Mouse (Mus musculus) liver, embryonic 16.5 days (tissue): ENCODE data around the gene Plekhg1. TPM values are rescaled to one million over a fixed set of nuclear protein-coding genes. Genes with fewer than 3 reads are reported as not detected.

Experiments used
- ATAC-seq: fragments of 200-750 bp; cut with Nextera tagmentation; 2 replicates; pipeline ENCODE4 v1.8.0; 2017; ENCODE audit warnings: low read depth, mild to moderate bottlenecking, moderate number of reproducible peaks, moderate library complexity
- H3K27ac ChIP-seq: fragments of 300-500 bp; sonication (generic); 2 replicates; pipeline ENCODE4 v1.5.1; 2014; ENCODE audit warnings: mild to moderate bottlenecking, low read length
- H3K27me3 ChIP-seq: fragments of 300-500 bp; sonication (generic); 2 replicates; pipeline ENCODE4 v1.6.1; 2014; ENCODE audit warnings: low read depth, low read length, mixed read lengths; ENCODE audit not compliant: control insufficient read depth, insufficient read depth
- H3K36me3 ChIP-seq: fragments of 300-500 bp; sonication (generic); 2 replicates; pipeline ENCODE4 v1.6.1; 2014; ENCODE audit warnings: mild to moderate bottlenecking; ENCODE audit not compliant: control insufficient read depth, insufficient read depth
- H3K4me1 ChIP-seq: fragments of 300-500 bp; sonication (generic); 2 replicates; pipeline ENCODE4 v1.6.1; 2014; ENCODE audit warnings: low read depth, low read length, mixed read lengths; ENCODE audit not compliant: control insufficient read depth
- H3K4me2 ChIP-seq: fragments of 300-500 bp; sonication (generic); 2 replicates; pipeline ENCODE4 v1.6.1; 2014; ENCODE audit warnings: low read depth, low read length, mixed read lengths
- H3K4me3 ChIP-seq: fragments of 300-500 bp; sonication (generic); 2 replicates; pipeline ENCODE4 v1.5.1; 2014; ENCODE audit warnings: low read depth, mild to moderate bottlenecking, low read length
- H3K9ac ChIP-seq: fragments of 300-500 bp; sonication (generic); 2 replicates; pipeline ENCODE4 v1.6.1; 2014; ENCODE audit warnings: low read depth, low read length
- H3K9me3 ChIP-seq: fragments of 300-500 bp; sonication (generic); replicated peaks from 2 replicates; pipeline ENCODE4 v1.6.1; 2016; ENCODE audit warnings: low read length; ENCODE audit not compliant: control insufficient read depth
- WGBS: fragments of 180-500 bp; shearing (Covaris S2); extraction: QIAGEN DNeasy Blood & Tissue Kit; methylation state at CpG from one replicate; pipeline ENCODE4 v1.1.7; 2014; ENCODE audit not compliant: insufficient replicate concordance; 5-methylcytosine and 5-hydroxymethylcytosine counted together
- polyA plus RNA-seq: library from polyadenylated mRNA; unstranded; fragments of >200 nt; fragmentation: Nextera tagmentation; extraction: Ambion mirVana; gene quantifications from 2 replicates; pipeline ENCODE4 v1.2.1, GENCODE M21; 2015

The Plekhg1 gene
- polyA plus RNA-seq, 1 experiment from 2014 or later = 2.2 TPM

DNA sequence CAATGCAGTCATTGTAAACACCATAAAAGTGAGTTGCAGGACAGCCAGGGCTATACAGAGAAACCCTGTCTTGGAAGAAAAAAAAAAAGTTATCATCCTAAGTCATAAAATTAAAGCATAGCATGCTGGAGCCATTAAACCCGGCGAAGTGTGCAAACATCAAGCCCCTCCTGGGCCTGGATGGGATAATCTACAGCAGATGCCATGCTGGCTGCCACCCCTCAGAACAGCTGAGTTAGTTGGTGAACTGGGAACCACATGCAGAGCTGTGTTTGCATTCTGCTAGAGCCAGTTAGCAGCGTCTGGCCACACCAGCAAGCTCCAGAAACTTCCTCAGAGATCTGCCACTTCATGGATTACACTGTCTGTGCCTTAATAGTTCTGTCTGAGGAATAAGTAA lies 3.1 kb upstream of the Plekhg1 start:
- Histone ChIP-seq H3K4me2 (no peak overlapping the region), H3K9me3 (no peaks in the 10 kb centered on the region), H3K9ac (no peak overlapping the region), H3K36me3 (no peaks in the 10 kb centered on the region), H3K4me3 (no peak overlapping the region), H3K27me3 (peaks cover 12% of the 10 kb centered on the region), H3K4me1 (no peaks in the 10 kb centered on the region), H3K27ac (no peak overlapping the region)
- 61% methylated on average over 3 of the region's 3 CpGs for WGBS
- ATAC-seq = no peak

DNA sequence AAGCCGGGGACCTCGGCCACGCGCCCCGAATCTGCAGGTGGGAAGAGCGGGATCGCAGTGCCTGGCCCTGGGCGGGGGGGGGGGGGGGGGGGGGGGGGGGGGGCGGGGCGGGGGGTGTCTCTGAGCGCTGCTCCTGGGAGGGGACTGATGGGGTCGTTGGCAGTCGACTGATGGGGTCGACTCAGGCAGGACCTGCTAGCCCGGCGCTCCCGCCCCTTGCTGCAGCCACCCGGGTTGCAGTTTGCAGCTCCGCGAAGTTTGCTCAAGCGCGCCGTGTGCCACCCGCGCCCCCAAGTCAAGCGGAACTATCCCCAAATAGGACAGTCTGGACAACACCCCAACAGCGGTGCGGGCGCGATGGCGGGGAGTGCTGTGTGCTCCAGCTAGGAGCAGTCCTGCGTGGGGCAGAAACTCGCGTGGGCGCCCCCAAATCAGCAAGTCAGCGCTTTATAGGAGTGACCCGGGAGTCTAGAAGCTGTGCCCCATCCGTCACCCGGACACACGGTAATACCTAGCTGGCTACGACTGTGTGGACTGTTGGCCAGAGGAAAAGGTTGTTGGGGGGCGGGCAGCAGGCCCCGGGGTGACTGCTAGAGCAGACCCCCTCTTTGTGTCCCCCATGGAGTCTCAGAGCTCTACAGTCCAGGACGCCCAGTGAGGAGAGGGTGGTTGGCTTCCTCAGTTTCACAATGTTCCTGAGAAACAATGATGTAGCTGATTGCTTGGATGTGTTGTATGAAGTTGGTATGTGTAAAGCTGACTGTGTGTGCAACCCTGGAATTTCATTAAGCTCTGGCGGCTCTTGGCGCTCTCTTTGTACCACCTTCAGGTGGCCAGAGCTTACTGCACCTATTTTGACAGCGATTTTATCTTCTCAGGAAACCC lies 582 bp downstream of the Plekhg1 start:
- Histone ChIP-seq H3K9me3 (no peaks in the 10 kb centered on the region), H3K9ac (peak overlapping the region; percentile 40), H3K4me2 (peak overlapping the region; percentile 75), H3K27ac (peak overlapping the region; percentile 25; the same call in 1 of the 2 replicates), H3K36me3 (no peaks in the 10 kb centered on the region), H3K4me1 (no peaks in the 10 kb centered on the region), H3K27me3 (peaks cover 12% of the 10 kb centered on the region), H3K4me3 (peak overlapping the region; percentile 52)
- peak; percentile 52 for ATAC-seq
- WGBS = under 1% methylated on average over 37 of the region's 47 CpGs

DNA sequence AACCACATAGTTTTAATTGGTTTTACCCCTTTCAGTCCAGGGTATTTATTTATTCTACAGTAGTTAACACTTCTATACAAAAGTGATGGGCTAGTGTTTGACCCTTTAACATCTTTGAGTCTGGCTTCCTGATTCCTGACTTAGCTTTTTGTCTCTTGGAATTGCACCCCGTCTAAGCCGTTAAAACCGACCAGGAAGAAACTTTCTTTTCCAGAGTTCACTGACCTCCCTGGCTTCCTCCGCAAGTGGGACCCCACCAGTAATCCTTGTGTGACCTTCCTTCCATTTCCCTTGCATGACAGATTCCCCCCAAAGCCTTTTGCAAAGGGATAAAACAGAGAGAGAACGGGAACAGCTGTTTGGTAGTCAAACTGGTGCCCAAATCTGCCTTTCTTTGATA lies 1.6 kb downstream of the Plekhg1 start:
- Histone ChIP-seq H3K27me3 (peaks cover 12% of the 10 kb centered on the region), H3K9ac (no peak overlapping the region), H3K9me3 (no peaks in the 10 kb centered on the region), H3K4me3 (no peak overlapping the region), H3K4me1 (no peaks in the 10 kb centered on the region), H3K36me3 (no peaks in the 10 kb centered on the region), H3K27ac (no peak overlapping the region), H3K4me2 (no peak overlapping the region)
- no peak for ATAC-seq
- WGBS = 9% methylated on average over 5 of the region's 5 CpGs

DNA sequence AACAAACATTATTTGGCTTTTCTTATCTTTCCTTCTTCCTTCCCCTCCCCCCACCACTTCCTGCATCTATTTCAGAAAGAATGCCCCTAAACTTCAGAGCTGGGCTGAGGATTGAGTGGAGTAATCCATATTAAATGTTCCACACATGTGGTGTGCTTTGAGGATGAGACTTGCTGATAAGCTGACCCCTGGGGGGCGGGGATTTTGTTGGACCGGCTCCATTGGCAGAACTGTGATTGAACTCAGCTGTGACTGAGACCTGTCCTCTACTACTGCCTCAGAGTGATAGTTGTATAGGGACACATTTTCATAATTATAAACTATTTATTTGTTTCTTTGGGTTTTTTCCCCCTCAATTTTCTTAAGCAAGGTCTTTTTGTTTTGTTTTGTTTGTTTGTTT lies 2.9 kb downstream of the Plekhg1 start:
- Histone ChIP-seq H3K9me3 (no peaks in the 10 kb centered on the region), H3K4me3 (no peak overlapping the region), H3K27ac (no peak overlapping the region), H3K27me3 (peaks cover 12% of the 10 kb centered on the region), H3K36me3 (no peaks in the 10 kb centered on the region), H3K4me1 (no peaks in the 10 kb centered on the region), H3K9ac (no peak overlapping the region), H3K4me2 (no peak overlapping the region)
- no peak for ATAC-seq
- WGBS = 31% methylated on average over 2 of the region's 2 CpGs

DNA sequence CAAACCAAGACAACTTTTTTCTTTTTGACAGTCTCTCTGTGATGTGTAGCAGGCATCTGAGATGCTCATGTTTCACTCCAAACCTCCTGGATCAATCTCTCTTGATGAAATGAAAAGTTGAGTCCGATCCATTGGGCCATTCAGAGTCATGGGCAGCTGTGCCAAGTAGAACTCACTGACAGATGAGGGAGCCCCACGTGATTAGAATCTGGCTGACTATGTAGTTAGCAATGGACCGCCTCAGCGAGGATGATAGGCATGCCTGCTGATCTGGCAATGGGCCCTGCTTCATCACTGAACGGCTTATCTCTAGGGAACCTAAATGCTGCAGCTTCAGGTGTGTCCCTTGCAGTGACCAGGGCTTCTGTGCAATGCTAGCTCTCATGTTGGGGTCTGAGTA lies 3.7 kb downstream of the Plekhg1 start:
- 56% methylated on average over 5 of the region's 5 CpGs for WGBS
- H3K27me3 ChIP-seq = peaks cover 12% of the 10 kb centered on the region
- H3K9ac ChIP-seq = no peak overlapping the region
- H3K27ac ChIP-seq = no peak overlapping the region
- no peak for ATAC-seq
- H3K9me3 ChIP-seq = no peaks in the 10 kb centered on the region
- H3K4me3 ChIP-seq = no peak overlapping the region
- H3K4me1 ChIP-seq = no peaks in the 10 kb centered on the region
- no peak overlapping the region for H3K4me2 ChIP-seq
- no peaks in the 10 kb centered on the region for H3K36me3 ChIP-seq

DNA sequence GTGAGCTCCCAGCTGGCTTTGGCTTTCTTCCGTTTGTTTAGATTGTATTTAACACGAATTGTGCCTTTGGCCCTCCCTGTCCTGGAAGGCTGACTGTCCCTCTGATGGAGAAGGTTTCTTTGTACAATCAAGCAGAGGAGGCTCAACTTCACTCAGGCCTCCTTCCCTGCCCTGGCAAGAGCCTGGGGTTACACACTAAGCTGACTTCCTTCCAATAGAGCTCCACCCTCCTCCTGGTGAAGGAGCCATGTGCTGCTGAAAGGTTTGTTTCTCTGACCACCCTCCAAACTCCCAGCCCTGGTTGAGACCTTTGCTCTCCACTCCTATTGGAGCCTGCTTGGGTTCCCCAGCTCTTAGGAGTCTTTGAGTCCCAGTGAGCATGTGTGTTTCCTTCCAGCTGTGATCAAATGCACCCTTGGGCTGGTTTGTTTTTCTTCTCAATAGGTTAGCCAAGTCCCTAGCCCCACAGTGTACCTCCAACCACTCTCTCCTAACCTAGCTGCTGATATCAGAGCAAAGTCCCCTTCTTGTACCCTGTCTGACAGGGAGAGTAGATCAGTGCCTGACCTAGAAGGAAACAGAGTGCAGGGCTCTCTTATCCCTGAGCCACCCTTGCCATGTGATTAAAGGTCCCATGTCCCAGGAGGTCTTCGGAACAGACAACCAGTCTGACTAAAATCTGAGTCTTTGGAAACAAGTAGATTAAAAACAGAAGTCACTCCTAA lies 6.8 kb downstream of the Plekhg1 start:
- Histone ChIP-seq H3K9me3 (no peaks in the 10 kb centered on the region), H3K9ac (no peak overlapping the region), H3K4me2 (no peak overlapping the region), H3K36me3 (no peaks in the 10 kb centered on the region), H3K27ac (no peak overlapping the region), H3K27me3 (peaks cover under 1% of the 10 kb centered on the region; the same call in 1 of the 2 replicates), H3K4me3 (no peak overlapping the region), H3K4me1 (no peaks in the 10 kb centered on the region)
- no peak for ATAC-seq
- WGBS = 37% methylated on average over 3 of the region's 3 CpGs

DNA sequence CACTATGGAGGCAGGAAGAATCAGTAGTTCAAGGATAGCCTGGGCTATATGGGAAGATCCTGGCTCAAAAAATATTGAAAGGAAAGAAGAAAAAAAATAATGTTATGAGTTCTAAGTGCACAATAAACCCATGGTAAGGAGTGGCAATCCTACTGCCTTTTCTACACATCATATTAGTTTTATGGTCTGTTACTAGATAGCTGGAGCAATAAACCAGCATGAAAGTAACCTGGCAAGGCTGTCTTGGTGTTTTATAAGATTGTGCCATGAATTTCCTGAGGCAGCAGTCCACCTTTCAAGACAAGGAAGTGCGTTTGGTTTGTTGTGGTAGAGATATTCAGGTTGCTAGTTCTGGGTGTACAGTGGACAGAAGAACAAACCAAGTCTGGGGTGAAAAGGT lies 9.4 kb downstream of the Plekhg1 start:
- H3K27ac ChIP-seq = no peak overlapping the region
- no peak overlapping the region for H3K4me2 ChIP-seq
- H3K9ac ChIP-seq = no peak overlapping the region
- no peak overlapping the region for H3K4me3 ChIP-seq
- H3K4me1 ChIP-seq = no peaks in the 10 kb centered on the region
- H3K27me3 ChIP-seq = no peaks in the 10 kb centered on the region
- ATAC-seq = no peak
- no peaks in the 10 kb centered on the region for H3K9me3 ChIP-seq
- WGBS = 39% methylated on average over 1 of the region's 1 CpGs
- H3K36me3 ChIP-seq = no peaks in the 10 kb centered on the region

DNA sequence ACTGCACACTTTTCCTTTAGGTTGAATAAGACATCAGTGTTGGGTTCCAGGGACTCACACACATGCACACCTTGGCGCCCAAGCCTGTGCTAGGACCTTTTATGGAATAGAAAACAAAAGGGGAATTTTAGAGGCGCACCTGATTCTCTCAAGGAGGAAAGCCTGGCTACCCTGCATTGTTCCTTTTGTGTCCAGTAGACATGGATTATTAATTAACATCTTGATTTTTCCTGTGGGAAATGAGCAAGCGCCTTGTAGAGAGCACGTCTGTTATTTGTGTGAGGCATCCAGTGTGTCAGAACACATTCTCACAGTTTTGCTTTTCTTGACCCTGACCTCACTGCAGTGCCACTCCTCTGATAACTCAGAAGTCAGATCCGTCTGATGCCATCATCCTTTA lies 21.8 kb downstream of the Plekhg1 start:
- ATAC-seq = no peak
- Histone ChIP-seq H3K9me3 (no peaks in the 10 kb centered on the region), H3K27me3 (no peaks in the 10 kb centered on the region), H3K4me3 (no peak overlapping the region), H3K4me2 (no peak overlapping the region), H3K27ac (no peak overlapping the region), H3K36me3 (no peaks in the 10 kb centered on the region), H3K9ac (no peak overlapping the region), H3K4me1 (no peaks in the 10 kb centered on the region)
- WGBS = 59% methylated on average over 5 of the region's 5 CpGs

DNA sequence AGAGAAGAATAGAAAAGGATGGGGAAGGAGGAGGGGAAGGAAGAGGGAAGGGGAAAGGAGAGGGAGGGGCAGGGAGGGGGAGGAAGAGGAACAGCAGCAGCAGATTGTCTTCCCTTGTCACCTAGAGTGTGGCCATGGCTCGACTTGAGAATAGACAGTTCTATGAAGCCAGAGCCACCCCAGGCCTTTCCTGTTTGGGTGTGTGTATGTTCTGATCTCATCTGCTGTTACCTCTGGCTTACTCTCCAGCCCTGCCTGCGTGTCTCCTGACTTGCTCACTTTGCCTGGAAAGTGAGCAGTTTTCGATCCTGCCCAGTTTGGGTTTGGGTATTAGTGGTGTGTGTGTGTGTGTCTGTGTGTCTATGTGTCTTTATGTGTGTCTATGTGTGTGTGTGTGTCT lies 23.0 kb downstream of the Plekhg1 start:
- no peak overlapping the region for H3K4me3 ChIP-seq
- no peaks in the 10 kb centered on the region for H3K4me1 ChIP-seq
- ATAC-seq = no peak
- H3K36me3 ChIP-seq = no peaks in the 10 kb centered on the region
- H3K9ac ChIP-seq = no peak overlapping the region
- H3K27ac ChIP-seq = no peak overlapping the region
- H3K9me3 ChIP-seq = no peaks in the 10 kb centered on the region
- 34% methylated on average over 3 of the region's 3 CpGs for WGBS
- H3K4me2 ChIP-seq = no peak overlapping the region
- H3K27me3 ChIP-seq = no peaks in the 10 kb centered on the region
